Mouse (Mus musculus) liver, adult 2 months (tissue): ENCODE results near the gene Slk.

ENCODE experiments used
- CTCF ChIP-seq: fragments of 200-500 bp; IDR thresholded peaks from 2 replicates; pipeline ENCODE4 v1.5.1; 2011; ENCODE audit warnings: low read depth, low read length, control low read depth
- POLR2A ChIP-seq: fragments of 200-500 bp; IDR thresholded peaks from 2 replicates; pipeline ENCODE4 v1.6.1; 2011; ENCODE audit warnings: low read length, control low read depth; ENCODE audit not compliant: insufficient read depth; ENCODE audit errors: extremely low read depth

DNA sequence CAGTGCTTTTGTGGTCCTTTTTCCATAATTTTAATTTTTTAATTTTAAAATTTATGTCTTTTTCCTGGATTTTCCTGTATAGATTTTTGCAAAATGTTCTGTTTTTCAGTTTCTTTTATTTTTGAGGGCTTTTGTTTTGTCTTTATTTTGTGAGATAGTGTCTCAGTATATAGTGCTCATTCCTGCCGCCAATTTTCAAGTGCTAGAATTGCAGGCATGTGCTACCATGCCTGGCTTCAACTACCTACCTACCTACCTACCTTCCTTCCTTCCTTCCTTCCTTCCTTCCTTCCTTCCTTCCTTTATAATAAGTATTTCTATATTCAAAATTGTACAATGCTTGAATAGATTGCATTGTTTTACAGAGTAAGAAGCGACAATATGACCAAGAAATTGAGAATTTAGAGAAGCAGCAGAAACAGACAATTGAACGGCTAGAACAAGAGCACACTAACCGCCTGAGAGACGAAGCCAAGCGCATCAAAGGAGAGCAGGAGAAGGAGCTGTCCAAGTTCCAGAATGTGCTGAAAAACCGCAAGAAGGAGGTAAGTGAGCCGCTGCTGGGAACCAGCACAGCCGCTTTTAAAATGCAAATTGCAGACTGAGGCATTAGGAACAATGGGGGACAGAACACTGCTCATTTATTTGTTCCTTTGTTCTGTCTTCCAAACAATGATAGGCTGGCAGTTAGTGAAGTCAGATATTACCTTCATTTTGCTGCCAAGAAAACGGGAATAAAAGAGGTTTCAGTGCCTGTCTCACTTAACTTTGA, 45.6 kb downstream of the Slk start:
- TF ChIP-seq POLR2A (no peak), CTCF (no peak)
